Mouse (Mus musculus) ovary, adult 18-20 months (tissue): ENCODE measurements around the gene Kdelr1.

Experiments
- DNase-seq: peaks from one replicate; pipeline ENCODE4 v3.0.0; 2022; ENCODE audit warnings: low spot score, mixed read lengths

The Kdelr1 gene

GRCm38 (mm10) chr7:45872624-45873023, at the start of gene Kdelr1:
Kdelr1 (plus strand) TSS chr7:45872772.
- DNase-seq, result peak; percentile 79

GRCm38 (mm10) chr7:45824598-45824997, 48.0 kb upstream of the Kdelr1 start, which contains the start of gene Kcnj14:
Kcnj14 (minus strand) TSS chr7:45824782.
- no peak for DNase-seq

- no peak for DNase-seq
Observed at GRCm38 (mm10) chr7:45826631-45827030, 45.9 kb upstream of the Kdelr1 start.

DNA sequence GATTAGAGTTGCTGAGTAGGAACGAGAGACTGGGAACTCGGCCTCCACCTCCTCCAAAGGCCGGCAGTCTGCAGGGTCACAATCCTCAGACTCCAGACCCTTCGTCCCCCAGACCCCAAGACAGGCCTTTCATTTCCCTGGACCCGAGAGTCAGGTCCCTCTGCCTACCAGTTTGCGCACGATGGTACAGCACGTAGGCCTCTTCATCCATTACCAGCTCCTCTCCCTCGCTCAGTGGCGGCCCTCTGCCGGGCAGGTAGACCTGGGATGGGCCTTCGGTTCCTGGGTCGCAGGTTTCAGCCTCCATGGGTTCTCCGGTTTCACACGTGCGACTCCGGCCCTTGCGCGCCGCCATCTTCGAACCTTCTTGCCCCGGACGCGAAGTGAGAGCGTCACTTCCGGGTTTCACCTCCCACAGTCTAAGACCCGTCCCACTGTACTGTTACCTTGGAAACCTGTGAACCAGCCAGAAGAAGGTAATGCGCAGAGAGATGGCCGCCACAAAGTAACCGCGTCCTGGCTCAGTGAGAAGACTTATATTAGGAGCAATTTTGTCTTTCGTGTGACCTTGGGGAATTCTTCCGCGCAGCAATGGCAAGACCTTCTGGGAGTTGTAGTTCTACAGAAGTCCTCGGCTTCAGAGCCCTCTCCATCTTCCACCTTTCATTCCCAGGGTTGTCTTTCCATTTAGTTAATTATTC, 42.0 kb upstream of the Kdelr1 start, which contains the start of gene Grwd1:
Gene Grwd1 (minus strand): TSS at position 518 of the 701 bp plus-strand sequence.
- peak; percentile 75 for DNase-seq

- no peak for DNase-seq
Observed at GRCm38 (mm10) chr7:45831128-45831525, 41.4 kb upstream of the Kdelr1 start.

DNA sequence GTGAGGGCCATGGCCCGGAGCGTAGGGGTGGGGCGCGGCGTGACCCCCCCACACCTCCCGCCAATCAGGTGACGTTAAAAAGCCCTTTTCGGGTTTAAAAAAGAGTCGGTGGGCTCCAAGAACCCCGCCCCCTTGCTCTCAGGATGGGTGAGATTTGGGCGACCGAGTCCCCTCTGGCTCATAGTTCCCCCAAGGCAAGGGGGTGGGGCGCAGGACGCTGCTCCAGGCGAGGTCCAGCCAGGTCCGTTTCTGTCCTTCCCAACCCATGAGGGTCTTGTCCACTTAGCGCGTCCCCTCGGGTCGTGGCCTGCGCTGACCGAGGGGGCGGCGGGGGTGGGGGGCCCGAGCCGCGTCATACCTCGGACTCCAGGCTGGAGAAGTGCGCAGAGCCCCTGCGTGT, 40.1 kb upstream of the Kdelr1 start:
- DNase-seq, result no peak

DNA sequence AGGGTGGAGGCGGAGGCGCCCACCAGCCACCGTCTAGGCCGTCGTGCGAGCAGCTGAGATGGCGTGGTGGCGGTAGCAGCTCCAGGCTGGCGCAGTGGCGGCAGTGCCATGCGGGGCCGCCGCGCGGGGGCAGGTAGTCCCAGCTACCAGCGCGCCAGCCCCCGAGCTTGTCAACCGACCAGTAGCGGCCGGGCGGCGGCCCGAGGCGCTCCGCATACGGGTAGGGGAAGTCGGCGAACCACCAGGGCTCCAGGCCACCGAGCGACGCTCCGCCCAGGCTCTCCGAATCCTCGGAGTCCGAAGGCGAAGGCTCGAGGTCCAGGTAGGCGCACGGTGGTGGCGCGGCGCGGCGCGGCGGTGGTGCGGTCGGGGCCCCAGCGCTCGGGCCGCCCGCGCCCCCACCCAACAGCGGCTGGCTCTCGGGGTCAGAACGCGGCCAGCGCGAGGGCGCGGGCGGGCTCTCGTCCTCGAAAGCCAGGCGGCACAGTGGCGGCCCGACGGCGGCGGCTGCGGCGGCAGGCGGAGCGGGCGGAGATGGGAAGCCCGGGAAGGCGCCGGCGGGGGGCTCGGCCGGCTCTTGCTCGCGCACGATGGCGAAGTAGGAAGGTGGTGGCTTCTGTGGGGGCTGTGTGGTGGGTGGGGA, 39.3 kb upstream of the Kdelr1 start:
- DNase-seq, result no peak

DNA sequence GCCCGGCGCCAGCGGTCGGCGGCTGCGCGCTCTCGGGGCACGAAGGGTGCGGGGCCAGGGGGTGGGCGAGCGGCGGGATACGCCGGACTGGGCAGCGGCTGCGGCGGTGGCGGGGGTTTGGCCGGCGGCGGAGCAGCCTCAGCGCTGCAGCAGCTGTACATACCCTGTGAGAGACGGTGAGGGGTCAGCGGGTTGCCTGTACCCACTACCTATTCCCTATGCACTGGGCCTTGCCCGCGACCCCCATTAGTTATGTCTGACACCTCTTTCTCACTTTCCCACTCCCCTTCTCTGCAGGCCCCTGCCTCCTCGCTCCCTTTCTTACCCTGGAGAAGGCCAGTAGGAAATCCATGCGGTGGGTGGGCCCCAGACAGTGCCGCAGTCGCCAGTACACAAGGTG, 38.6 kb upstream of the Kdelr1 start:
- no peak for DNase-seq

- no peak for DNase-seq
Observed at GRCm38 (mm10) chr7:45842950-45843744, 29.4 kb upstream of the Kdelr1 start.

DNA sequence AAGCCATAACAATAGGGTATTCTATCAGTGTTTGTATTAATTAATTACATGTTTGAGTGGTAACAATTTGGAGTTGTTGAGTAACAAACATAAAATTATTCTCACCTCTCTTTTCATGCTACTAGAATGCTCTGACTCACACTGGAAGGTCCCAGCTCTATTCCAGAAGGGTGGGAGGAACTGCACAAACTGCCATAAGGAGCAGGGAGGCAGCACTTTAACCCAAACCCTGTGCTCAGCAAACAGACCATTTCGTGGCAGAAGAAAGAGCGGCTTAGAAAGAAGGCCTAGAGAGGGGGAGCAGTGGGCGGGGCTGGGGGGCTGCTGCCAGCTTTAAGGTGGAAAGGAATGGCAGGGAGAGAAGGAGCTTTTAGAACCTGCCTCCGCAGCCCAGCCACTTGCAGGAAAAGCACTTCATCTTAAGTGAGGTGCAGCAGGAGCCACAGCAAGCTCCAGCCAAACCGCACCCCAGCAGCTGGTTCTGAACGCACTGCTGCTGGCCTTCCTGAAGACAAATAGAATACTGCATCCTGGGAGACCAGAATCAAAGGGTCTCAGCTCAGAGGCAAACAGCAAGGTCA, 24.0 kb upstream of the Kdelr1 start:
- DNase-seq, result no peak

DNA sequence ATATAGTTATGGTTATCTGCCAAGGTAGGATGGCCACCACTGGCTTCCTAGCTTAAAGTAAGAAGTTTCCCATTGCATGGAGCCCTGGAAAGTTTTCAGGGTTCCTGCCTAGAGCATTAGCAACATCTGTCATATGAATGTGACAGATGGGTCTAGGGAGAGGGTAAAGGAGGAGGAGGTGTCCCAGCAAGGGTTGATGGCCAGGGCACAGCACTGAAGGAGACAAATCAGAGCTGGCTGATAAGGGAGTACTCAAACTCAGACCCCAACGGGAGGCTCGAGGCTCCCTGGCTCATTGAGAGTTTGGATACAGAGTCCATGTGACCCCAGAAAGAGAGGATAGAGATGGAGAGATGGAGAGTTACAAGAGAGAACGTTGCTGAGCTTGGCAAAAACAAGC, 21.9 kb upstream of the Kdelr1 start:
- no peak for DNase-seq

DNA sequence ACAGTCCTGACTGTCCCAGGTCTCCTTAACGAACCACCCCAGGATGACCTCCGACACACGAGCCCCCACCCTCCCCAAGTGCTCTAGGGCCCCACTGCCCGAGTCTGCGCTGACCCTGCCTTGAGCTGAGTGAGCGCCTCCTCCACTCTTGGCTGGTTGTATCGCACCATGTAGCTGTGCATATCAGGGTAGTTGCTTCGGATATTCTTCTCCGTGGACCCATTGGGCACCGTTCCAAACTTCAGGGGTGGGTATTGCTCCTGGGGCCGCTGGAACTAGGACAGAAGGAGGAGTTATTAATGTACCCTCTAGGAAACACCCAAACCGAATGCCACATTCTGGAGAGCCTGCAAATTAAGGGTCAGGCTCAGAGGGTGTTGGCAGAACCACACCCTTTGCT, 19.5 kb upstream of the Kdelr1 start:
- no peak for DNase-seq

- no peak for DNase-seq
Observed at GRCm38 (mm10) chr7:45856950-45857901, 15.3 kb upstream of the Kdelr1 start.

DNA sequence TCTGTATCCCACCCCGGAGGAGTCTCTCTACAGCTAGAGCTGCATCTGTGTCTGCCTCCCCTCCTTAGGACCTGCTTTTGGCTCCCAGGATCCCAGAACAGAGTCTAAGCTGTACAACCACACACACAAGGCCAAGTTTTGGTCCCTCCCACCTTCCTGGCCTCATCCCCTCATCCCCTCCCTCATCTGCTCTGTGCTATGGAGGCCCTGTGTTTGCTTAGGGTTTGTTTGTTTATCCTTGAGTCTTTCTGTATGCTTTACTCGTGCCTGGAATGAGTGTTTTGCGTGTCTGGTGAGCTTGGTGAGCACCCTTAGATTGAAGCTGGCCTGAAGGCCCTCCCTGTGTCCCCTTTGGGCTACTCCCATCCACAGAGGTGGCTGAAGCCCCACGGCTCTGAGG, 13.6 kb upstream of the Kdelr1 start:
- no peak for DNase-seq

GRCm38 (mm10) chr7:45862804-45863203, 9.8 kb upstream of the Kdelr1 start:
- no peak for DNase-seq

DNA sequence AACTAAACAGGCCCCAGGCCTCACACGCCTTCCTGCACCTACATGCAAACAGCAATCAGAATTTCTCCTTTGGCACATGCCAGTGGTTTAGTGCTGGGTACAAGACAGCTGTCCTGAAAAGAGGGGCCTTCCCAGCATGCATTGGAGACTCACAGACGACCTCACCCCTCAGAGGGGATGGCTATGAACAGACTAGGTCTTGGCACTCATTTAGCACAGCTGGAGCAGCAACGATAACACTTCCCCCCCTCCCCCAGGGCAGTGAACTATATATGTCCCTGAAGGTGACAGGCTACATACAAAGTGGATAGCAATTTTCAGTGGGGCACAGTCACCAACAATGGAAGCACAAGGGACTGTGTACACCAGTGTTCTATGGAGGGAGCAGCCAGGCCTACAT, 8.1 kb upstream of the Kdelr1 start:
- no peak for DNase-seq

- DNase-seq, result peak; percentile 85
Observed at GRCm38 (mm10) chr7:45865925-45866910, 6.4 kb upstream of the Kdelr1 start.

GRCm38 (mm10) chr7:45867871-45868270, 4.7 kb upstream of the Kdelr1 start:
- DNase-seq, result no peak

- DNase-seq, result peak; percentile 34
Observed at GRCm38 (mm10) chr7:45869107-45869670, 3.4 kb upstream of the Kdelr1 start.

DNA sequence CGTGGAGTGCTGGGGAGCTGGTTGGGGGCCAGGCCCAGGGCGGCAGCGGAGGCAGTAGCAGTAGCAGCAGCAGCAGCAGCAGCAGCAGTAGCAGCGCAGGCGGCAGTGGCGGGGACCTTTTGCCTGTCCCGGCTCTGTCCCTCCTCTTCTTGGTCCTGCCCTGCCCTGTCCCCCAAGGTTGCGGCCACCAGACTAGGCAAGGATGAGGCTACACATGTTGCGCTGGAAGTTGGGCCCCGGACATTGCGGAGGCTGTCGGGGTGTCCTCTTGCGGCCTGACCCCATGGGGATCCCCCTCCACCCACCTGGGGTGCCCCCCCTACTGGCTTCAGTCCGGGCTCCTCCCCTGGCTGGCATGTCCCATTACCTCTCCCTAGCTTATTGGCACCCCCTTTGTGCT, 2.8 kb upstream of the Kdelr1 start:
- no peak for DNase-seq
